Mouse (Mus musculus) adrenal gland, adult (tissue): ENCODE data around the gene Nkain4.

Source experiments
- DNase-seq, 2 experiments: peaks; one replicate each; pipeline ENCODE4 v3.0.0; 2022 to 2023; ENCODE audit warnings: low spot score in 1 of 2; ENCODE audit not compliant: inconsistent age in 2 of 2

Nkain4 gene

DNA sequence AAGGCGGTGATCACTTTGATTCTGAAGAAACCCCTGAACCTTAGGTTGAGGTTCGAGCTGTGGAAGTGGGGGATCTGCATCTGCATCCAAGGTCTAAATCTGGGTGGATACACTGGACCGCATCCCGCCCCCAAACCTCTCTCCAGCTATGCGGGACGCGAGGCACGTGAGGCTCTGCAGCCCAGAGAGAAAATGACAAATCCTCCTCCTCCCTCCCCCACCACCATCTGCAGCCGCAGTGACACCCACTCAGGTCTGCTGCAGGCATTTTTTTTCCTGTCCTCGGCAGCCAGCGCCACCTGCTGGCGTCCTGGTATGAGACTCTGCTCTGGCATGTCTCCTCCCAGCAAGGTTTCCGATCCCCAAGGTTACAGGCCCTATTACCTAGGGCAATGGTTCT is 59.8 kb downstream of the Nkain4 start:
- DNase-seq, result peak; percentile 51 to 81

DNA sequence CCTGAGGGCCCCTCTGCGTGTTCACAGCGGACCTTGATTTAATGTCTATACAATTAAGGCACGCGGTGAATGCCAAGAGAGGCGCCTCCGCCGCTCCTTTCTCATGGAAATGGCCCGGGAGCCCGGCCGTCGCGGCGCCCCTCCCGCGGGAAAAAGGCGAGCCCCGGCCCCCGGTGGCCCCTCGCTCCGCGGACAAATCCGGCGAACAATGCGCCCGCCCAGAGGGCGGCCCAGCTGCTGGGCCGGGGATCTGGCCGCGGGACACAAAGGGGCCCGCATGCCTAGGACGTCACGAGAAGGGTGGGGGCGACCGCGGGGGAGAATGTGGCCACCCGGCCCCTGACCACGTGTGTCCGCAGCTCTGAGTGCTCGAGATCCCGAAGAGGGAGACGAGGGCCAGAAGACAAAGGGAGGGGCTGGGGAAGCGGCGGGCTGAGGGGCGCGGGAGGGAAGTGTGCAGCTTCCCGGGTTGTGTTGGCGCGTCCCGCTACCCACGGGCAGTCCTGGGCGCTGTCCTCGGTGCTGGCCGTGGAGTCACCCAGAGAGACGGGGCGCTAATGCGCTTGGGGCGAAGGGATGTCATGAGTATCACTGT is 60.4 kb downstream of the Nkain4 start:
- peak; percentile 46 to 80 for DNase-seq

DNA sequence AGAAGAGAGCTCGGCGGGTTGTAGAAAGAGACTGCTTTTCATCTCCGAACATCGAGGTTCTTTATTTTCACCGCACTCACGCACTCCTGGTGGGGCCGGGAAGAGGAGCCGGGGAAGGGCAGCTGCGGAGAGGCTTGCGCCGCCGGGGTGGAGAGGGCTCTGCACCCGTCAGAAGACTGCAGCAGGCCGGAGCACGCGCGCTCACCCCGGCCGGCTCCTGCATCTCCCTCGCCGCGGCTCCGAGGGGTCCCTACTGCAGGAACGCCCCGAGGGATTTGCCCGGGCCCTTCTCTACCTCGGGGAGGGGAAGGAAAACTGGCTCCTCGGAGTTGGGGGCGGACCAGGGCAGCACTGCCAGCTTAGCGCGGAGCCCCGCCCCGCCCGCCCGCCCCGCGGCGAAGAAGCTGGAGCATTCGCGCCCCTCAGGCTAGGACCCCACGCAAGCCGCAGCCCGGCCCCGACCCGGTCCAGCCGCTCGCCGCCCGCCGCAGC is 60.9 kb downstream of the Nkain4 start:
- peak in 1 of 2 experiments; percentile 54 for DNase-seq

DNA sequence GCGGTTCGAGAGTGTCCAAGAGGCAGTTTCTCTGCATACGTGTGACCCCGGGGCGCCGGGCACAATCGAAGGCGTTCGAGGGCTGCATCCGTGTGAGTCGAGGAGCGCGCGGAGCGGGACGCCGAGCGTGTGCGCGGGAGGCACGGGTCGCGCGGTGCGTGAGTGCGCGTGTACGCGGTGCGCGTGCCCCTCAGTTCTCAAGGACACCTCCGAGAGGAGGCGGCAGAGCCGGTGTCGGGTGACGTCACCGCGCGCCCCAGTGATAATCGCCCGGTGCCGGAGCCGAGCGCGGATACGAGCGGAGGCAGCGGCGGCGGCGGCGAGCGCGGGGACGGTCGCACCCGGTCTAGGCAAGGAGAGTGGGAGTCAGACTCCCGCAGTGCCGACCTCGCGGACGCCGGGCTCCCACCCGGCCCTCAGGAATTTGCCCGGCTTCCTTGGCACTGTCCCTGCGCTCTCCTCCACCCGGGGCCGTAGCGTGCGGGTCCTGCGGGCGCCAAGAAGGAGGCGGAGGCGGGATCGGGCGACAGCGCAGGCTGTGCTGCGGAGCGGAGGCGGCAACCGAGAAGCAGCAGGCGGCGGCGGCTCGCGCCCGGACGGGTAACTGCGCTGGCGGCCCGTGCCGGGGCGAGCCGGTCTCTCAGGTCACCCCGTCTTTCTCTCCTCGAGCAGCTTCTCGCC is 61.5 kb downstream of the Nkain4 start:
- DNase-seq, result peak; percentile 31 to 62

DNA sequence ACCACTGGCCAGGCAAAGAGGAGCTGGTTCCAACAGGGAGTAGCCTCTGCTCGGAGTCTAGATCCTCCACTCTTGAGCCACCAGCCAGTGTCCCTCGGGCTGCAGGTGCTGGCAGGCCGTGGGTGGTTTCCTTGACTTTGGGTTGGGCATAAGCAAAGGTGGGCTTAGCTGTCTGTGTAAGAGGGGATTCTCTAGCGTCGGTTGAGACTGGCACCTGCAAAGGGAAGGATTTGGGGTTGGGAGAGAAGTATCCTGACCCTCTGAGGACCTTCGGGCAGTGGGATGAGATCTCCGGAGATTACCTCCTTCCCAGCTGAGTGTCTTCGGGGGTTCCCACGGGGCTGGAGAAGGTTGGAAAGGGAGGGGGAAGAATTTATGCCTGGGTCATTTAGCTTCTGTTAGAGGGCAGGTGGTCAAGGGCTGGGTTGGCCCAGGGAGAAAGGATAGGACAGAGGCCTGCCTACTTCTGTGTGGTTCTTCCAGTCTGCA is 62.6 kb downstream of the Nkain4 start:
- DNase-seq, result no peak

DNA sequence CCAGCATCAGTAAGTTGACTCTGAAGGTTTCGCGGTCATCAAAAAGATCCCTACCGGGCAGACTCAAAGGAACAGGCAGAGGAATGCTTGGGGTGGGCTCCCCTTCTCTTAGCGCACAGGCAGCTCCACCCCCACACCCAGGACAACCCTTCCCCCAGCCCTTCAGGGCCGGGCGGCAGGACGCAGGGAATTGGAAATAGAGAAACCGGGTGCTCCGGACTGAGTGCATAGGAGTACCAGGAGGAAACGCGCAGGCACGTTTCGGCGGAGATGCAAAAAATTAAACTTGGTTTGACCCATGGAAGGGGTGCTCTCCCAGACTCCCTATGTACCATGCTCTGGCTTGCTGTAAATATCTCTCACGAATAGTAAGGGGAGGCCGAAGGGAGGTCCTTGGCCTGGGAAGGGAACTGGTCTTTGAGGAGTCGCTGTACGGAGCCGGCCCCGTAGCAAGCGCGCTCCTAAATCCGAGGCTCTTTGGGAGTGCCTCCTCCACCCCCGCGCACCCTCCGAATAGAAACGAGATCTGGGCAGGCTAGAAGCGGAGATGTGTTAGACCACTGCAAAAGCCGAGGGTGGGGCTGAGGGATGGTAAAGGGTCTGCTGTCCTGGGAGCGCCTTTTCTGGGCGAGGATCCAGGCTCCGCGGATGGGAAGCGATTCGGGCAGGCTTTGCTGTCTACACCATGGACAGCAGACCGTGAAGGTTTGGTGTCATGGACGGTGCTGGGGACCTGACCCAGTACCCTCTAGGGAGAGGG is 63.2 kb downstream of the Nkain4 start:
- DNase-seq, result no peak

DNA sequence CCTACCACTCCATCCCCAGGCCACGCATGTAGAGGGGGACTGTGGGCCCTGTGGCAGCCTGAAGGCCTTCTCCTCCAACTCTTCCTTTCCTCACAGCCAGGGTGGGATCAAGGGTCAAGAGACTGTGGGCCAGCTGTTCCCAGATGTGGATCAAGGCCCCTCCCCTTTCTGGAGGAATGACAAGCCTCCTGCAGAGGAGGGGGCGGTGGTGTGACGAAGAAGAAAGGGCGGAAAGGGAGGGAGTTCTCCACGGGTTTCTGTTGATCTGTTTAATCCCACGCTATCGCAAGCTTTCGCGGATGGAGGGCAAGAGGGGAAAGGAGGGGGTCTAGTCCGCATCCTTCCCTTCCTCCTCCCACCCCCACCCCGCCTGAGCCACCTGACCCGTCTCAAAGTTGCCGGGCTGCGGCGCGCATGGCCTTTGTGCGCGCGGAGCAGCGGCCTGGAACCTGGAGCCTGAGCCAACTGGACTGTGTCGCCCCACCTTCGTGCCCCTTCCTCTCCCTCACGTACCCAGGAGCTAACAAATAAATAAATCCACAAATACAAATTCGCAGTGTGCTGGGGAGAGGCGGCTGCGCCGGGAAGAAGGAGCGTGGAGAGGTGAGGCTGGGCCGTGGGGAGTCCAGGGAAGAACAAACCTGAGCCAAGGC is 64.0 kb downstream of the Nkain4 start:
- no peak for DNase-seq

DNA sequence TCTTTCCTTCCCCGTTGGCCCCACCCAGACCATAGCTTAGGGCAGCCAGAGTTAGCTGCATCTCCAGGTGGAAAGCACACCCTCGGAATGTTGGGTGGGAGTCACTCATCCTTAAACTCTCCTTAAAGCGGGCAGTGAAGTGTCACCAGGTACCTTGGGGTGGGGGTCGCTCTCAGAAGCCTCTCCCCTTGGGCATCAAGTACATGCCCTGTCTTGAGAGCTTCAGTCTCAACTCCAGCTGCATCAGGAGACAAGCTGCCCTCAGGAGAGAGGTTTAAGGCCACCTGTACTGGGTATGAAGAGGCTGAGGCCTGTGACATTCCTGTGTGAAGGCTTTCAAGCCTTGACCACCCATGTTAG is 64.6 kb downstream of the Nkain4 start:
- no peak for DNase-seq

DNA sequence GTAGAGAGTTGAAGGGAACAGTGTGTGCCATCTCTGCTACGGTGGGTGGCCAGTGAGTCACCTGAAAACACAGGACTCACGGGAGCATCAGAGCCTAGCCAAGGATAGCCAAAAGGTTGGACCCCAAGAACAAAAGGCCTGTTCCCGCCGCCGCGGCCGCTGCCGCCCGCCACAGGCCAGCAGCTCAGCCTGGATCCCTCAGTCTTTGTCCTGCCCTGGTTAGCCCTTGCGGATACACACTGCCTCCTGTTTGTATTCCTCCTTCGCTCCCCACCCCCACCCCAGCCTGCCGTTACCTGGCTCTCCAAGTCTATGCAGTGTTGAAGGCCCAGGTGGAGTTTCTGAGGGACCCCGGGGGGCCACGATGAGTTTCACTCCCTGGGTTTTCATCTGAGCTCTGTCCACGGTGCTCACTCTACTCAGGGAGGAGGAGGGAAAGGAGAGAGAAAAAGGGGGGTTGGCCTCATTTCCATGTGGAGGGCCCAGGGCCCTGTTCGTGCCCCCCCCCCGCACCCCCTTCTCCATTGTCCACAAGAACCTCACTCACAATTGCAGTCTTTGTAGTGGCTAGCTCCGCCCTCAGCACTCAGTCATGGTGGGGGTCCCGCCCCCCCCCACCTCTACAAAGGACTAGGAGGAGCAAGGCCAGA is 65.1 kb downstream of the Nkain4 start:
- DNase-seq, result no peak

DNA sequence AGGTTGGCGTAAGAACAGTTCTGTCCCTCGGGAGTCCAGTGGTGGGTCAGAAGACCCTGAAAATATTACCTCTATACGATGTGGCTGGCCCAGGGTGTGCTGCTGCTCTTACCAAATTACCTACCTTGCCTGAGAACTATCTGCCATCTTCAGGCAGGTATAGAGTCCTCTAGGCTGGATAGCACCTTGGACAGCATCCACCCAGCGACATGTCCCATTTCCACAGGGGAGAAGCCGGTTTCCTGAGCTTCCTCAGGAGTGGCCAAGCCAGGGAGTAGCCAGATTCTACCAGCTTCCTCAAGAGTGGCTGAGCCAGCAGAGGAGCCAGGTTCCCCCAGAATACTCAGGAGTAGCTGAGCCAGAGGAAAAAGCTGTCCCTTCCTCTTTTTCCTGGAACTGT is 69.2 kb downstream of the Nkain4 start:
- DNase-seq, result no peak
